Mouse (Mus musculus) embryonic stem cell, embryonic (primary cell): ENCODE measurements around the gene Gon4l.

Source experiments
- CTCF ChIA-PET, 4 experiments: fragments of 300-600 bp in 2 of 4; fragments of 350-600 bp in 2 of 4; sonication (Branson Sonifier 250); formaldehyde crosslinking; loops; one replicate each; lab custom pipeline; 2022; ENCODE audit warnings: inconsistent platforms in 2 of 4; lab: Charles Lee
- POLR2A ChIA-PET, 4 experiments: fragments of 300-600 bp in 2 of 4; fragments of 350-600 bp in 2 of 4; sonication (Branson Sonifier 250); formaldehyde crosslinking; loops; one replicate each; lab custom pipeline; 2022; ENCODE audit warnings: antibody characterized with exemption in 4 of 4, inconsistent platforms in 1 of 4; lab: Charles Lee

The Gon4l gene

GRCm38 (mm10) chr3:88904803-88905202 is 69.8 kb downstream of the Gon4l start:
- POLR2A ChIA-PET = interaction anchor here in 2 of 4 experiments (0.6 to 3.9 kb wide), 3 partner anchors 8 to 51 kb away, joined by 3 to 13 read pairs (median 3); partner anchors contain the start of gene Msto1 (in 1 of the 2)
- CTCF ChIA-PET = interaction anchor here in 1 of 4 experiments (0.6 kb wide), 1 partner anchor 65 kb away, joined by 4 read pairs; no protein-coding TSS in a partner anchor

GRCm38 (mm10) chr3:88905209-88905608 is 70.2 kb downstream of the Gon4l start:
- ChIA-PET CTCF (interaction anchor here in 2 of 4 experiments (0.5 kb wide), 2 partner anchors 23 to 302 kb away, joined by 3 to 10 read pairs; no protein-coding TSS in a partner anchor), POLR2A (interaction anchor here in 1 of 4 experiments (0.7 to 3.9 kb wide), 2 partner anchors 8 to 52 kb away, joined by 3 to 13 read pairs; partner anchors contain the start of gene Msto1)

GRCm38 (mm10) chr3:88905741-88906140 is 70.7 kb downstream of the Gon4l start:
- POLR2A ChIA-PET = interaction anchor here in 2 of 4 experiments (0.7 to 3.9 kb wide), 2 partner anchors 7 to 212 kb away, joined by 3 to 13 read pairs; partner anchors contain the start of gene Msto1 (in 1 of the 2)
- CTCF ChIA-PET = interaction anchor here in 2 of 4 experiments (0.5 kb wide), 2 partner anchors 23 to 302 kb away, joined by 3 to 10 read pairs; no protein-coding TSS in a partner anchor

GRCm38 (mm10) chr3:88906393-88907159 is 71.5 kb downstream of the Gon4l start:
- ChIA-PET POLR2A (interaction anchor here in 2 of 4 experiments (0.7 kb wide), 2 partner anchors 181 to 213 kb away, joined by 3 to 10 read pairs; no protein-coding TSS in a partner anchor), CTCF (interaction anchor here in 1 of 4 experiments (0.6 kb wide), 1 partner anchor 414 kb away, joined by 3 read pairs; no protein-coding TSS in a partner anchor)

- POLR2A ChIA-PET = interaction anchor here in 2 of 4 experiments (0.6 to 4.5 kb wide), 12 partner anchors 8 to 341 kb away, joined by 3 to 16 read pairs (median 5); no protein-coding TSS in a partner anchor
- CTCF ChIA-PET = interaction anchor here in 2 of 4 experiments (1.6 to 1.8 kb wide), 2 partner anchors 26 to 28 kb away, joined by 4 to 7 read pairs; no protein-coding TSS in a partner anchor
These were observed 77.6 kb downstream of the Gon4l start for GRCm38 (mm10) chr3:88912585-88912984.

GRCm38 (mm10) chr3:88913511-88914383 is 78.7 kb downstream of the Gon4l start, which contains the start of gene Msto1:
TSS of gene Msto1 (minus strand) at chr3:88913999.
- POLR2A ChIA-PET = interaction anchor here in 3 of 4 experiments (0.5 to 4.5 kb wide), 28 partner anchors 8 to 504 kb away, joined by 3 to 16 read pairs (median 4); partner anchors contain the start of genes Cks1b (in 1 of the 3), Dap3 (in 1 of the 3), Rusc1 (in 1 of the 3) and Scamp3 (in 1 of the 3)
- CTCF ChIA-PET = interaction anchor here in 2 of 4 experiments (0.5 to 1.6 kb wide), 2 partner anchors 25 to 160 kb away, joined by 3 to 7 read pairs; no protein-coding TSS in a partner anchor

DNA sequence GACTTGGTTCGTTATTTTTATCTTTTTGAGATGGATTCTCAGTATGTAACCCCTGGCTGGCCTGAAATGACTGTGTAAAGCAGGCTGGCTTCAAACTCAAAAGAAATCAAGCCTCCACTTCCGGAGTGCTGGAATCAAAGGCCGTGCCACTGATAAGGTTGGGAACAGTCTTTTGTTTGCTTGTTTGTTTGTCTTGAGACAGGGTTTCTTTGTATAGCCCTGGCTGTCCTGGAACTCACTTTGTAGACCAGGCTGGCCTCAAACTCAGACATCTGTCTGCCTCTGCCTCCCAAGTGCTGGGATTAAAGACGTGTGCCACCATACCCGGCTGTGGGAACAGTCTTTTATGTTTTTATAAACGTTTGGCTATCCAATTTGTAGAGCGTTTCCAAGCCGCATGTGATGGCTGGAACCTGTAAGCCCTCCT is 79.4 kb downstream of the Gon4l start:
- ChIA-PET CTCF (interaction anchor here in 1 of 4 experiments (1.6 kb wide), 1 partner anchor 24 kb away, joined by 7 read pairs; no protein-coding TSS in a partner anchor), POLR2A (interaction anchor here in 3 of 4 experiments (0.6 to 4.5 kb wide), 17 partner anchors 8 to 504 kb away, joined by 3 to 16 read pairs (median 4); partner anchors contain the start of genes Cks1b (in 1 of the 3), Rusc1 (in 1 of the 3), Scamp3 (in 1 of the 3) and Shc1 (in 1 of the 3))

DNA sequence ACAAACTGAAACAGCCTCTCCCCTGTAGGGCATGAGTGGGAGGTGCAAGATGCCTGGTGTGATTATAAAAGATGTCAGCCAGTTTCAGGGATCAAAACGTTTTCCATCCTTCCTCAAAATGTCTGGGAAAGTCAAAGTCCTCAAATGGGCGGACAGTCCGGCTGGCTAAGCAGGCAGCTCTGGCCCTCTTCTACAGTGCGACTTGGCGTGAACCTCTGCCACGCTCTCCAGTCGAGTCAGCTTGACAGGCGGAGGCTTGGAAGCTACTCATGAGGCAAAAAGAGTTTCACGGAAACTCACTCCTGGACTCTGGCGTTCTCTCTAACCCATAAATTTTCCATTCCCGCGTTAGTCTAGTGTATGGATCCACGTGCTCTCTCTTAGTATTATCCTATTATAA is 84.0 kb downstream of the Gon4l start:
- POLR2A ChIA-PET = interaction anchor here in 2 of 4 experiments (0.6 to 1.8 kb wide), 7 partner anchors 10 to 86 kb away, joined by 3 to 12 read pairs (median 3); no protein-coding TSS in a partner anchor
- CTCF ChIA-PET = no interaction called here

GRCm38 (mm10) chr3:88921411-88921810 is 86.4 kb downstream of the Gon4l start:
- ChIA-PET POLR2A (interaction anchor here in 2 of 4 experiments (0.6 to 1.8 kb wide), 10 partner anchors 8 to 1084 kb away, joined by 3 to 9 read pairs (median 4); partner anchors contain the start of genes Msto1 (in 1 of the 2), Smg5 (in 1 of the 2) and Tmem79 (in 1 of the 2)), CTCF (interaction anchor here in 2 of 4 experiments (0.6 kb wide), 2 partner anchors 36 to 160 kb away, joined by 3 read pairs; no protein-coding TSS in a partner anchor)

DNA sequence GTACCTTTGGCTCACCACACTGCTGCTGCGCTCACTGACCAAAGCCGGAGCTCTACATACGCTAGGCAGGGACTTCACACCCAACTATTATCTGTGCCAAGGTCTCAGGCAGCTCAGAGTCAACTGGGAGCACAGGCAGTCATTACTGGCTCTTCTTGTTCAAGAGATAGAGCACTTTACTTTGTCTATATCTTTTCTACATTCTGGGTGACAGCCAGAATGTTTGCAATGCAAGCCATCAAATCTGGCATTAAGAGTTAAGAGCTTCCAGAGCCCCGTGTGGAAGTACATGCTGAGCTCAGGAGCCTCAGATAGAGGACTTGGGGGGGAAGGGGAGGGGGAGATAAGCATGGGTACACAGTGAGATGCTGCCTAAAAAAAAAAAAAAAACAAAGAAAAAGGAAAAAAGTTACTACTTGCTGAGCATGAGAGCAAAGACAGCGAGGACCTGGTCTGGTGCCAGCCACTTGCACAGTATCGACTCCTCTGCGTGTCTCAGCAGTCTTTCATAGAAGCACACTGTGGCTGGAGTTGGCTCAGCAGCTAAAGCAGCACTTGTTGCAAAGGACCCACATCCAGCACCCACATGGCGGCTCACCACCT is 89.1 kb downstream of the Gon4l start:
- ChIA-PET POLR2A (interaction anchor here in 3 of 4 experiments (0.6 to 1.3 kb wide), 8 partner anchors 11 to 165 kb away, joined by 3 to 5 read pairs (median 3); partner anchors contain the start of gene Msto1 (in 1 of the 3)), CTCF (interaction anchor here in 3 of 4 experiments (0.6 to 1.1 kb wide), 5 partner anchors 15 to 292 kb away, joined by 3 read pairs; no protein-coding TSS in a partner anchor)

- CTCF ChIA-PET = interaction anchor here in 2 of 4 experiments (0.6 to 0.9 kb wide), 5 partner anchors 8 to 516 kb away, joined by 3 to 4 read pairs (median 3); partner anchors contain the start of gene Pmf1 (in 1 of the 2)
- POLR2A ChIA-PET = interaction anchor here in 2 of 4 experiments (0.6 to 2.1 kb wide), 4 partner anchors 12 to 24 kb away, joined by 3 to 7 read pairs (median 3); no protein-coding TSS in a partner anchor
These were observed 90.6 kb downstream of the Gon4l start for GRCm38 (mm10) chr3:88925651-88926050.

- POLR2A ChIA-PET = interaction anchor here in 1 of 4 experiments (1.5 to 2.4 kb wide), 2 partner anchors 21 kb away, joined by 4 to 7 read pairs; partner anchors contain the start of genes Ash1l and Dap3
- CTCF ChIA-PET = no interaction called here
These were observed 94.5 kb downstream of the Gon4l start for GRCm38 (mm10) chr3:88929501-88929900.

DNA sequence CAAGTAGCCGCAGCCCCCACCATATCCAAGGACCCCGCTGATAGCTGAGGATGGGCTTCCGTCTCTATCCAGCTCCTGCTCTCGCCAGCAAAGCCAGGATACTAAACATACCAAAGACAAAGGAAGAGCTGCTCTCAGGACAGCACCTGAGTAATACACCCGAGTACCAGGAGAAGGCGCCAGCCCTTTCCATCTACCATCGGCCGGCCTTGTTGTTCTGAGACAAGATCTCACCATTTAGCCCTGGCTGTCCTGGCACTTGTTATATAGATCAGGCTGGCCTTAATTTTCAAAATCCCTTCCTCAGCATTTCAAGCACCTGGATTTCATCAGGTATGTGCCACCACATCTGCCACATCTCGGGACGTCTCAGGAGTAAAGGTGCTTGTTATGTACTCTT is 104.0 kb downstream of the Gon4l start:
- ChIA-PET CTCF (interaction anchor here (0.5 to 2.1 kb wide), 22 partner anchors 8 to 369 kb away, joined by 3 to 11 read pairs (median 3); partner anchors contain the start of genes Clk2 (in 1 of the 4), Msto1 (in 1 of the 4) and Scamp3 (in 1 of the 4)), POLR2A (interaction anchor here in 3 of 4 experiments (0.6 to 2.0 kb wide), 6 partner anchors 11 to 23 kb away, joined by 3 to 6 read pairs (median 3); no protein-coding TSS in a partner anchor)

DNA sequence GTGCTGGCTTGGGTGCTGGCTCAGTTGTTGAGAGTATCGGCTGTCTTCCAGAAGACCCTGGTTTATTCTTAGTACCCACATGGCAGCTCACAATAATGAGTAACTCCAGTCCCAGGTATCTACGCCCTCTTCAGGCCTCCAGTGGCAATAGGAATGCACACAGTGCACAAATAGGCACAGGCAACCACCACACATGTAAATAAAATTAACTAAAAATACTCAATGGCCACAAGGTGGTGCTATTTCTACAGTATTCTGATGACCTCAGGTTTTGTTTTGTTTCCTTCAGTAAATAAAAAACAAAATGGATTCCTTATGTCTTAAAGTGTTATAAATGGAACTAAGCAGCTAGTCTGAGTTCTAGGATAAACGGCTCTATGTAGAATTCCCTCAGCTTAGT is 104.7 kb downstream of the Gon4l start:
- ChIA-PET POLR2A (interaction anchor here in 2 of 4 experiments (0.6 to 2.0 kb wide), 6 partner anchors 10 to 36 kb away, joined by 3 to 11 read pairs (median 4); partner anchors contain the start of gene Dap3 (in 1 of the 2)), CTCF (interaction anchor here (0.5 to 2.1 kb wide), 21 partner anchors 8 to 237 kb away, joined by 3 to 11 read pairs (median 3); partner anchors contain the start of gene Scamp3 (in 1 of the 4))

GRCm38 (mm10) chr3:88942316-88942880 is 107.4 kb downstream of the Gon4l start:
- ChIA-PET POLR2A (interaction anchor here in 3 of 4 experiments (0.6 to 1.5 kb wide), 6 partner anchors 8 to 64 kb away, joined by 4 to 5 read pairs (median 4); partner anchors contain the start of genes Ash1l (in 1 of the 3), Dap3 (in 1 of the 3) and Msto1 (in 1 of the 3)), CTCF (interaction anchor here in 2 of 4 experiments (0.6 to 1.0 kb wide), 2 partner anchors 292 to 1379 kb away, joined by 3 to 10 read pairs; no protein-coding TSS in a partner anchor)
